Mouse (Mus musculus): ENCODE data around the gene Thy1.

Thy1 gene

GRCm38 (mm10) chr9:44080953-44081352 lies 37.8 kb downstream of the Thy1 start:
- DNase-seq (ENCODE audit: inconsistent age in 2 of 2, low spot score in 1 of 2) = peak; percentile 45 to 62

- DNase-seq (ENCODE audit: inconsistent age in 2 of 2, low spot score in 1 of 2) = no peak
These were observed 38.4 kb downstream of the Thy1 start for GRCm38 (mm10) chr9:44081581-44081980.

GRCm38 (mm10) chr9:44082266-44082665 lies 39.1 kb downstream of the Thy1 start:
- no peak for DNase-seq (ENCODE audit: inconsistent age in 2 of 2, low spot score in 1 of 2)

GRCm38 (mm10) chr9:44083392-44084121 lies 40.4 kb downstream of the Thy1 start:
- peak; percentile 46 to 64 for DNase-seq (ENCODE audit: inconsistent age in 2 of 2, low spot score in 1 of 2)

- DNase-seq (ENCODE audit: inconsistent age in 2 of 2, low spot score in 1 of 2) = no peak
These were observed 41.1 kb downstream of the Thy1 start for GRCm38 (mm10) chr9:44084236-44084635.

GRCm38 (mm10) chr9:44084659-44085229 lies 41.6 kb downstream of the Thy1 start:
- peak; percentile 97 to 99 for DNase-seq (ENCODE audit: inconsistent age in 2 of 2, low spot score in 1 of 2)

GRCm38 (mm10) chr9:44085276-44085675 lies 42.1 kb downstream of the Thy1 start:
- no peak for DNase-seq (ENCODE audit: inconsistent age in 2 of 2, low spot score in 1 of 2)

- DNase-seq (ENCODE audit: inconsistent age in 2 of 2, low spot score in 1 of 2) = peak; percentile 86 to 89
These were observed 42.8 kb downstream of the Thy1 start for GRCm38 (mm10) chr9:44085741-44086665.

- DNase-seq (ENCODE audit: inconsistent age in 2 of 2, low spot score in 1 of 2) = peak in 1 of 2 experiments; percentile 40
These were observed 43.8 kb downstream of the Thy1 start for GRCm38 (mm10) chr9:44086960-44087359.

GRCm38 (mm10) chr9:44087761-44088455 lies 44.7 kb downstream of the Thy1 start:
- peak; percentile 60 to 77 for DNase-seq (ENCODE audit: inconsistent age in 2 of 2, low spot score in 1 of 2)

- no peak for DNase-seq (ENCODE audit: inconsistent age in 2 of 2, low spot score in 1 of 2)
These were observed 45.9 kb downstream of the Thy1 start for GRCm38 (mm10) chr9:44088877-44089608.

- DNase-seq (ENCODE audit: inconsistent age in 2 of 2, low spot score in 1 of 2) = peak; percentile 82 to 90
These were observed 50.7 kb downstream of the Thy1 start for GRCm38 (mm10) chr9:44093612-44094503.

- DNase-seq (ENCODE audit: inconsistent age in 2 of 2, low spot score in 1 of 2) = no peak
These were observed 51.6 kb downstream of the Thy1 start for GRCm38 (mm10) chr9:44094737-44095136.

- no peak for DNase-seq (ENCODE audit: inconsistent age in 2 of 2, low spot score in 1 of 2)
These were observed 52.6 kb downstream of the Thy1 start for GRCm38 (mm10) chr9:44095781-44096180.

- DNase-seq (ENCODE audit: inconsistent age in 2 of 2, low spot score in 1 of 2) = peak; percentile 73 to 84
These were observed 53.4 kb downstream of the Thy1 start for GRCm38 (mm10) chr9:44096536-44096935.

All from adrenal gland, adult (tissue).